Mouse (Mus musculus) forebrain, postnatal 0 days (tissue): ENCODE results near the gene Txn2. TPM values are rescaled to one million over a fixed set of nuclear protein-coding genes. Genes with fewer than 3 reads are reported as not detected.

Source experiments
- ATAC-seq: fragments of 200-750 bp; cut with Nextera tagmentation; 2 replicates; pipeline ENCODE4 v1.8.0; 2017; ENCODE audit warnings: mild to moderate bottlenecking, moderate library complexity
- DNase-seq: peaks from one replicate; pipeline ENCODE4 v3.0.0-alpha.2; 2015
- H3K27ac ChIP-seq: fragments of 300-500 bp; sonication (generic); 2 replicates; pipeline ENCODE4 v1.5.1; 2014; ENCODE audit warnings: low read depth, mild to moderate bottlenecking, antibody characterized with exemption, low read length, moderate library complexity, mixed read lengths
- H3K27me3 ChIP-seq: fragments of 300-500 bp; sonication (generic); 2 replicates; pipeline ENCODE4 v1.6.1; 2014; ENCODE audit warnings: mild to moderate bottlenecking, low read length, mixed read lengths; ENCODE audit not compliant: insufficient read depth
- H3K36me3 ChIP-seq: fragments of 300-500 bp; sonication (generic); 2 replicates; pipeline ENCODE4 v1.6.1; 2014; ENCODE audit warnings: mild to moderate bottlenecking, moderate library complexity; ENCODE audit not compliant: insufficient read depth
- H3K4me1 ChIP-seq: fragments of 300-500 bp; sonication (generic); 2 replicates; pipeline ENCODE4 v1.6.1; 2014; ENCODE audit warnings: antibody characterized with exemption; ENCODE audit not compliant: insufficient read depth
- H3K4me2 ChIP-seq: fragments of 300-500 bp; sonication (generic); 2 replicates; pipeline ENCODE4 v1.6.1; 2014; ENCODE audit warnings: low read depth, mild to moderate bottlenecking, moderate library complexity
- H3K4me3 ChIP-seq: fragments of 300-500 bp; sonication (generic); 2 replicates; pipeline ENCODE4 v1.5.1; 2014; ENCODE audit warnings: low read depth, low read length, mixed read lengths
- H3K9ac ChIP-seq: fragments of 300-500 bp; sonication (generic); 2 replicates; pipeline ENCODE4 v1.6.1; 2014; ENCODE audit warnings: mild to moderate bottlenecking
- H3K9me3 ChIP-seq: fragments of 300-500 bp; sonication (generic); 2 replicates; pipeline ENCODE4 v1.6.1; 2016; ENCODE audit warnings: low read length
- CTCF ChIP-seq: sonication (generic); IDR thresholded peaks from 2 replicates; pipeline ENCODE4 v1.5.1; 2016; ENCODE audit warnings: antibody characterized with exemption, control low read depth, low read depth
- WGBS: fragments of 180-500 bp; shearing (Covaris S2); extraction: QIAGEN DNeasy Blood & Tissue Kit; methylation state at CpG from one replicate; pipeline ENCODE4 v1.1.7; 2014; 5-methylcytosine and 5-hydroxymethylcytosine counted together
- polyA plus RNA-seq: library from polyadenylated mRNA; unstranded; fragments of >200 nt; fragmentation: Nextera tagmentation; extraction: Ambion mirVana; gene quantifications from 2 replicates; pipeline ENCODE4 v1.2.1, GENCODE M21; 2015
- total RNA-seq: library from RNA; depleted of rRNA; stranded (reverse); fragments of >200 nt; gene quantifications from 2 replicates; pipeline ENCODE4 v1.2.3, GENCODE M21; 2014

Txn2 gene
- total and polyA plus RNA-seq, 2 experiments from 2014 or later: 35.8 to 200 TPM

GRCm38 (mm10) chr15:77934326-77934725 is 5.5 kb upstream of the Txn2 start:
- no peaks in the 10 kb centered on the region for H3K36me3 ChIP-seq
- H3K4me1 ChIP-seq: peaks cover 28% of the 10 kb centered on the region
- 0 out of 2 replicates have a peak overlapping the region, but pooled peaks have one; percentile 28 for H3K9ac ChIP-seq
- no peaks in the 10 kb centered on the region for H3K27me3 ChIP-seq
- DNase-seq: no peak
- TF ChIP-seq CTCF: no peak
- peak overlapping the region; percentile 84 for H3K27ac ChIP-seq
- no peaks in the 10 kb centered on the region for H3K9me3 ChIP-seq
- no peak overlapping the region for H3K4me3 ChIP-seq
- H3K4me2 ChIP-seq: no peak overlapping the region
- no peak for ATAC-seq
- 67% methylated on average over 11 of the region's 11 CpGs for WGBS

GRCm38 (mm10) chr15:77933770-77934169 is 5.0 kb upstream of the Txn2 start:
- 2% methylated on average over 14 of the region's 14 CpGs for WGBS
- peak; percentile 96 for DNase-seq
- Histone ChIP-seq H3K27me3 (no peaks in the 10 kb centered on the region), H3K4me2 (peak overlapping the region; percentile 43), H3K4me3 (peak overlapping the region; percentile 14), H3K9ac (peak overlapping the region; percentile 36; the same call in 1 of the 2 replicates), H3K4me1 (peaks cover 28% of the 10 kb centered on the region), H3K27ac (peak overlapping the region; percentile 84), H3K9me3 (no peaks in the 10 kb centered on the region), H3K36me3 (no peaks in the 10 kb centered on the region)
- ATAC-seq: peak; percentile 7
- TF ChIP-seq CTCF: peak; percentile 99

GRCm38 (mm10) chr15:77933222-77933621 is 4.4 kb upstream of the Txn2 start:
- H3K4me3 ChIP-seq: no peak overlapping the region
- TF ChIP-seq CTCF: no peak
- no peaks in the 10 kb centered on the region for H3K9me3 ChIP-seq
- ATAC-seq: no peak
- H3K36me3 ChIP-seq: no peaks in the 10 kb centered on the region
- no peak for DNase-seq
- peak overlapping the region; percentile 36; the same call in 1 of the 2 replicates for H3K9ac ChIP-seq
- H3K27ac ChIP-seq: peak overlapping the region; percentile 84
- H3K27me3 ChIP-seq: no peaks in the 10 kb centered on the region
- peaks cover 28% of the 10 kb centered on the region for H3K4me1 ChIP-seq
- H3K4me2 ChIP-seq: peak overlapping the region; percentile 43
- WGBS: 53% methylated on average over 3 of the region's 3 CpGs

- H3K27ac ChIP-seq: no peak overlapping the region
- H3K36me3 ChIP-seq: no peaks in the 10 kb centered on the region
- H3K27me3 ChIP-seq: no peaks in the 10 kb centered on the region
- H3K4me1 ChIP-seq: peaks cover 34% of the 10 kb centered on the region
- TF ChIP-seq CTCF: no peak
- WGBS: 77% methylated on average over 6 of the region's 6 CpGs
- no peak overlapping the region for H3K4me3 ChIP-seq
- no peak overlapping the region for H3K9ac ChIP-seq
- H3K4me2 ChIP-seq: no peak overlapping the region
- no peak for ATAC-seq
- H3K9me3 ChIP-seq: no peaks in the 10 kb centered on the region
- no peak for DNase-seq
Observed at GRCm38 (mm10) chr15:77931689-77932016, 2.8 kb upstream of the Txn2 start.

GRCm38 (mm10) chr15:77930986-77931688 is 2.3 kb upstream of the Txn2 start:
- ATAC-seq (no peak), DNase-seq (no peak)
- no peaks in the 10 kb centered on the region for H3K27me3 ChIP-seq

GRCm38 (mm10) chr15:77929804-77930203 is 998 bp upstream of the Txn2 start:
- no peaks in the 10 kb centered on the region for H3K27me3 ChIP-seq
- no peak for ATAC-seq
- TF ChIP-seq CTCF: no peak
- 51% methylated on average over 8 of the region's 8 CpGs for WGBS
- H3K4me2 ChIP-seq: peak overlapping the region; percentile 55
- peaks cover 32% of the 10 kb centered on the region for H3K4me1 ChIP-seq
- peak overlapping the region; percentile 60; the same call in 1 of the 2 replicates for H3K9ac ChIP-seq
- no peak for DNase-seq
- no peaks in the 10 kb centered on the region for H3K36me3 ChIP-seq
- H3K27ac ChIP-seq: no peak overlapping the region
- no peaks in the 10 kb centered on the region for H3K9me3 ChIP-seq
- peak overlapping the region; percentile 72; the same call in 1 of the 2 replicates for H3K4me3 ChIP-seq

More at GRCm38 (mm10) chr15:77930986-77931688, 2.3 kb upstream of the Txn2 start:
- WGBS: 83% methylated on average over 6 of the region's 6 CpGs
- H3K9ac ChIP-seq: no peak overlapping the region
- no peak overlapping the region for H3K4me3 ChIP-seq
- no peaks in the 10 kb centered on the region for H3K36me3 ChIP-seq
- TF ChIP-seq CTCF: no peak
- H3K4me2 ChIP-seq: no peak overlapping the region
- peaks cover 34% of the 10 kb centered on the region for H3K4me1 ChIP-seq
- no peak overlapping the region for H3K27ac ChIP-seq
- no peaks in the 10 kb centered on the region for H3K9me3 ChIP-seq

GRCm38 (mm10) chr15:77928091-77928490 is 715 bp downstream of the Txn2 start:
- ATAC-seq: no peak

More at GRCm38 (mm10) chr15:77928091-77928490, 715 bp downstream of the Txn2 start:
- Histone ChIP-seq H3K4me3 (peak overlapping the region; percentile 72), H3K4me2 (peak overlapping the region; percentile 55), H3K9ac (peak overlapping the region; percentile 78), H3K27ac (peak overlapping the region; percentile 98), H3K4me1 (peaks cover 15% of the 10 kb centered on the region), H3K27me3 (no peaks in the 10 kb centered on the region), H3K36me3 (peaks cover 15% of the 10 kb centered on the region), H3K9me3 (no peaks in the 10 kb centered on the region)
- no peak for TF ChIP-seq CTCF
- WGBS: 24% methylated on average over 4 of the region's 4 CpGs
- DNase-seq: no peak
